Mouse (Mus musculus) forelimb bud, embryonic 11.5 days (tissue): ENCODE results near the gene Slc6a14.

Experiments used
- DNase-seq: peaks from one replicate; pipeline ENCODE4 v3.0.0-alpha.2; 2012; ENCODE audit warnings: low read depth, low spot score

The Slc6a14 gene

DNA sequence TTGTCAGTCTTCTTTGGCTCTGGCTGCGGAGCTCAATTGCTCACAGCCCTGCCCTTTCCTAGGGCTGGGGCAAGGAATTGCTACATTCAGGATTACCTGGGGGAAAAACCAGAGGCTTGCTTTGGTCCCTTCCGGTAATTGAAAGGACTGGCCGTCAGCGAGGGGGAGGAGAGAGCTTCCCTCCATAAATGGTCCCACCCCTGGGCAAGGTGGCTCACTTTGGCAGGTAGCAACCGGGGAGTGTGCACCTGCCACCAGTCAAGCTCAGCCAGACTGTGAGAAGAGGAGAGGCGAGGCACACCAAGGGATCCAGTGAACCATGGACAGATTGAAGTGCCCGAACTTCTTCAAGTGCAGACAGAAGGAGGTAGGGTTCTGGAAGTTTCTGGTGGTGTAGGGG lies at the start of gene Slc6a14:
Slc6a14 (plus strand) TSS at position 68 of the 400 bp plus-strand sequence.
- no peak for DNase-seq

DNA sequence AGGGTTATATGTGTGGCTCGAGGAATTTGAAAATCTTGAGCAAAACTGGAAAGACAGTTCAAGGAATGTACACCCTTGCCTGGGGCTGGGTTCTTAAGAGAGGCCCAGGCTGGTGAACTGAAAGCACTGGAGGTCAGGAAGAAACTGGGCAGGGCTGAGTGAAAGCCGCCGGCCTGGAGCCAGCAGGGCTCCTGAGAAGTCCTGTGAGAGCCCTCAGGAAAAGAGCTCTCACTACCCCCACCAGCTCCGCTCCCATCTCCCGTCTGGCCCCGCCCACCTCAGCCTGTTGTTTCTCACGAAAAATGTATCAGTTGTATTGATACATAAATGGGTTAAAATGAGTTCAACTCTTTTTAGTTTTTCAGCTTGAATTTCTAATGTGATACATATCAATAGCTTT lies 43.8 kb upstream of the Slc6a14 start:
- DNase-seq: no peak

DNA sequence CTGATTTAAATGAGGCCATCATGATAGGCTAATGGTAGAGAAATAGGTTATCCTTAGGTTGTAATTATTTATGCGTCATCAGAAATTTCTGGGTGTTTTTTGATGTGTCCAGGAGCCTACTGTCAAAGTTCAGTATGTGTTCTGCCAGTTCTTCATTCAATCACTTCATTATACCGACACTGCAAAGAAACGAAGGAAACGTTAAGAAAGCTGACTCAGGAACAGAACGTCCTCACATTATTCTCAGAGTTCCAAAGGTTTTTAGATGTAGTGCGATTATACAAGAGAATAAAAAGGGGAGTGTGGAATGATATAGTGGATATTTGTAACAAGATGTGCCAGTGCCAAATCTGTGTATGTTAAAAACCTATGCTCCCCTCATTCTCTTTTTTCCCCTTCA lies 19.5 kb upstream of the Slc6a14 start:
- no peak for DNase-seq

DNA sequence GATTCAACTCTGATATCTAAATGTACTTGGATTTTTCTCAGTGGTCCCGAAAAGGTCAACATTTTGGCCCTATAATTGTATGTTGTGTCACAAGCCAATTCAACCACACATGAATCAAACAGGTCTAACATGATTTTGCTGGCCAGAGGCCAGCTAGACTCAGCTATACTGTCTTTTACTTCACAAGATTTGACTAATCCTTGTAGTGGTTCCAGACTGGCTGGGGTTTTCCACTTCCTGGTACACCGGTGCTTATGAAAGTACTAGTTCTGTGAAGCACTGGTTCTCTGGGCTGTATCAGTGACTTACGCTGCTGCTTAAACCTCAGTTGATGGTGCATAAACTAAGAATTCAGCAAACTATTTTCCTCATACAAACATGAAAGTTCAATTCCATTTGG lies 19.0 kb upstream of the Slc6a14 start:
- DNase-seq: no peak

DNA sequence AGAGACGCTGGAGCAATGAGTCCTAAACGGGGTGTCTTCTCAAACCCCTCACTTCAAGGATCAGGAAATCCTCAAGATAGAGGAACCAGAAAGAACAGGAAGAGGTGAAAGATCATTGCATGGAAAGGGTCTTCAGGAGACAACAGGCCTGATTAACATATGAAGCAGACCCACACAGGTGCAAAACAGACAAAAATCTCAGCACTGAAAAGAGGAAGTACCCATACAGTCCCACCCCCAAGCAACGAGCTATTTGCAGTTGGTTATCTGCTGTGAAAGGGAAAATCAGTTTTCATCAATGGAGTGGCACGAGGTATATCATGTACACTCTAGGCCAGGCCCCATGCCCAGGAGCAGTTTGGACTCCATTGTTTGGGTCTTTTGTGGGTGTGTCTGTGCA lies 13.1 kb upstream of the Slc6a14 start:
- DNase-seq: no peak

DNA sequence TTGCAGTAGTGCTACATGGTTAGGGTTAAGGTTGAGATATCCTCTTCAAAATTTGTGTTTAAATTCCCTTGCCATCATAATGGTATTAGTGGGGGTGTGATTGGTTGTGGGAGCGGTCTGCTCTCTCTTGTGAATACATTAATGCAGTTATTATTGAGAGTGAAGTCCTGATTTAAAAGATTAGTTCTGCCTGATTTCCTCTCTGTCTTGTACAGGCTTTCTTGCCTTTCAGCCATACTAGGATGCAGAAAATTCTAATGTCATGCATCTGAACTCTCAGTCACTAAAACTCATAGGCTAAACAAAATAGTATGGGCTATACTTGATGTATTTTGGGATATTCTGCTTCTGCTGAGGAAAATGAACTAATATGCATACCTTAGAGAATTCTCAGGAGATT lies 10.2 kb upstream of the Slc6a14 start:
- no peak for DNase-seq

DNA sequence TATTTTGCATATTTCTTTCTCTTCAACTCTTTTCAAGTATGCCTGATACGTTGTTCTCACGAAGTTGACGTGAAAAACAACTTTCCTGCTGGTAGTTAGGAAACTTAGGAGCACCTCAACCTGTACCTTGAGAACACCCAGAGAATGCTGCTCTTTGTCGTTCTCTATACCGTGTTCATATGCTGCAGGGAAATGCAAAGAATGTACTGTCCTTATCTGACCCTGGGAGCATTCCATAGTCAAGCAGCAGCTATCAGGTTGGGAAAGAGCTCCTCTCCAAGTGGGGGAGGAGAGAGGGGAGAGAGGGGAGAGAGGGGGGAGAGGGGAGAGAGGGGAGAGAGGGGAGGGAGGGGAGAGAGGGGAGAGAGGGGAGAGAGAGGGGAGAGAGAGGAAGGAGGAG lies 597 bp downstream of the Slc6a14 start:
- DNase-seq: no peak

DNA sequence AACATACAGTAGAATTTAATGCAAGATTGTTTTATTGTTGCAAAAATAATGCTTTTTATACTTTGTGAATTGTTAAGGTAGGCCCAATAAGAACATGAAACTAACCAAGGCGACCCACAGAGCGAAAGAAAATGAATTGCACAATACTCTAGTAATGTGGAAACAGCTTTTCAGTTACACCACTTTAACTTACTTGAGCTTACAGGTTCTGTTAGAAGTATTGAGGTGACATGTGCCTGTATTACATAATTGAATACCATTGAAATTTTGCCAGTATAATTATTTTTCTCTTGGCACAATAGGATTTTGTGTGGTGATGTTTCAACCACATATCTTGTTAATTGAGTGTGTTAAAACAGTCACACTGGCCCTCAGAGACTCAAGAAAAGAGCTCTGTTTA lies 2.2 kb downstream of the Slc6a14 start:
- no peak for DNase-seq

DNA sequence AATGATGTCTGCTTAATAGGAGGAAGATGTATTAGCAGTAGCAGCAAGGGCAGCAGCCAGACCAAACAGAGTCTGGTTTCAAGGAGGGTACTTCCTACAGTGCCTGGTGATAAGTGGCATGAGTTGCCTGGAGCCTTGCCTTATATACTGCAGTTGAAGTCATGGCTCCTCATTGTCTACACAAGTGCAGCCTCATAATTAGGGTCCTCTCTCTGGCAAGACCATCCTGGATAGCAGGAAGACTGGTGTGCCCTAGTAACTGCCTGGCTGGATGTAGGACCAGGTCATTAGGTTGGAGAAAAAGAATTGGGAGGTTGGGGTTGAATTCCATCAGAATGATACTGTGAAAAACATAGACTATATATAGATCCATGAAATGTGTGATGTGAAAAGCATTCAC lies 30.3 kb downstream of the Slc6a14 start, which contains the start of gene Gm28269:
Gm28269 (minus strand) TSS at position 101 of the 400 bp plus-strand sequence.
- no peak for DNase-seq
